15 mouse cellular contexts compared by ENCODE assay signal in the genomic region with DNA sequence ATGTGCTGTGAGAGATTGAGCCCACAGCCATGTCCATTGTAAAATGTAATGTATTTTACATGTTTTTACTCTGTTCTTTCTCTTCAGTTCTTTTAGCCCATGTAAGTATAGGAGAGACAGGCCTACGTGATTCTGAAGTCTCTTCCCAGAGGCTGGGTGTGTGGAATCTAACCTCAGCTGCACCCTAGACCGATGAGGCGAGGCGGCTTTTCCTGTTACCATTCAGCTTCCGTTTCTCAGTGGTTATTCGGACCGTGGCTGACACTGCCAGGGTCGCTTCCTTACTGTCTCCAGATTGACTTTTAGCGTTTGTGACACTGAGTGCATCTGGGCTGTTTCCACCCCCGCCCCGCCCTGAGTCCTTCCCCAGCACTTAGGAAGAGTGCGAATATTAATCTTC.
DNase-seq lines count a peak whose midpoint lies in the region; ATAC-seq and TF ChIP-seq lines count a peak whose summit lies in the region.
"Had no signal": no experiment of that assay in that cellular context is flagged by ENCODE, and none has a peak within 500 bp of the region (broad histone marks: within the 10 kb centered on the region; RNA-seq: fewer than 3 reads in every experiment).

No protein-coding gene starts in this region.

- peak overlapping the region; percentile 25; the same call in 1 of the 2 replicates for H3K4me2 ChIP-seq in heart, embryonic 15.5 days
- H3K4me2 ChIP-seq: midbrain, embryonic 13.5 days had no signal

- TF ChIP-seq CTCF in liver, adult 2 months (IDR thresholded peaks at IDR 0.05; ENCODE audit: low read depth, low read length) = no peak

- H3K36me3 ChIP-seq in heart, embryonic 15.5 days = no peaks in the 10 kb centered on the region
- no peaks in the 10 kb centered on the region for H3K36me3 ChIP-seq in liver, adult 2 months (ENCODE audit: control insufficient read depth, insufficient read depth, low read length)
- H3K36me3 ChIP-seq: embryonic facial prominence, embryonic 10.5 days; midbrain, embryonic 13.5 days; neural tube, embryonic 12.5 days had no signal

- no peak overlapping the region for H3K4me3 ChIP-seq in heart, embryonic 15.5 days
- no peak overlapping the region for H3K4me3 ChIP-seq in liver, adult 2 months (ENCODE audit: insufficient read depth, low read depth, low read length)
- H3K4me3 ChIP-seq: embryonic facial prominence, embryonic 10.5 days; midbrain, embryonic 13.5 days; neural tube, embryonic 12.5 days had no signal

- no peaks in the 10 kb centered on the region for H3K79me2 ChIP-seq in liver, adult 2 months (ENCODE audit: control insufficient read depth, insufficient read depth, low read length)

- intact Hi-C loops in heart, postnatal 25 days (cut with DNase I) = no loop called here
- intact Hi-C loops in left cerebral cortex, postnatal 10 days (cut with DNase I) = no loop called here

- H3K27ac ChIP-seq in heart, embryonic 15.5 days = no peak overlapping the region
- no peak overlapping the region for H3K27ac ChIP-seq in liver, adult 2 months (replicated peaks; ENCODE audit: insufficient read depth, low read depth, low read length)
- H3K27ac ChIP-seq: embryonic facial prominence, embryonic 10.5 days; liver, embryonic 14.5 days; midbrain, embryonic 13.5 days; neural tube, embryonic 12.5 days; stomach, postnatal 0 days had no signal

- H3K4me1 ChIP-seq in heart, embryonic 15.5 days (replicated peaks) = peaks cover 20% of the 10 kb centered on the region
- H3K4me1 ChIP-seq in liver, adult 2 months (ENCODE audit: control insufficient read depth, insufficient read depth, low read length) = no peaks in the 10 kb centered on the region

- ATAC-seq in heart, embryonic 15.5 days (replicated peaks; ENCODE audit: insufficient number of reproducible peaks, insufficient read depth, low FRiP score, low read depth) = no peak
- ATAC-seq: midbrain, embryonic 13.5 days had no signal

- no peak for DNase-seq in heart, postnatal 25 days (ENCODE audit: low spot score)
- peak; percentile 8 for DNase-seq in liver, adult 2 months (ENCODE audit: extremely low read depth, low read depth, low spot score)
- DNase-seq in liver = no peak
- peak; percentile 11 for DNase-seq in ZHBTc4 (ENCODE audit: low read depth, low spot score)
- peak; percentile 26 for DNase-seq in lung, postnatal 10 days
- DNase-seq in left cerebral cortex, postnatal 10 days (ENCODE audit: extremely low spot score in 1 of 2, low spot score in 2 of 2) = no peak
- DNase-seq: adrenal gland, adult 8-10 months; cerebellum, postnatal 10 days; right cerebral cortex, adult 18-20 months had no signal

- H3K9me3 ChIP-seq in heart, embryonic 15.5 days (replicated peaks) = no peaks in the 10 kb centered on the region
- H3K9me3 ChIP-seq: embryonic facial prominence, embryonic 10.5 days; midbrain, embryonic 13.5 days; neural tube, embryonic 12.5 days had no signal

- no peak overlapping the region for H3K9ac ChIP-seq in heart, embryonic 15.5 days
- no peak overlapping the region for H3K9ac ChIP-seq in liver, adult 2 months (ENCODE audit: low read depth, low read length)
- H3K9ac ChIP-seq: liver, embryonic 14.5 days; midbrain, embryonic 13.5 days; neural tube, embryonic 12.5 days had no signal

- TF ChIP-seq POLR2A in liver, adult 2 months (IDR thresholded peaks at IDR 0.05; ENCODE audit: extremely low read depth, insufficient read depth, low read length) = no peak

- WGBS in heart, embryonic 15.5 days = 52% methylated on average over 12 of the region's 12 CpGs
- 68% methylated on average over 12 of the region's 12 CpGs for WGBS in liver, adult 2 months

- H3K27me3 ChIP-seq in heart, embryonic 15.5 days = no peaks in the 10 kb centered on the region
- no peaks in the 10 kb centered on the region for H3K27me3 ChIP-seq in liver, adult 2 months (ENCODE audit: control insufficient read depth, insufficient read depth, low read length)
- H3K27me3 ChIP-seq: midbrain, embryonic 13.5 days; neural tube, embryonic 12.5 days had no signal

Comparison
In these comparisons a context has a peak if more than half of its experiments do, and no peak if none do; other contexts are left out.
1. DNase-seq: peak in liver, adult 2 months (single experiment), ZHBTc4 (single experiment) and lung, postnatal 10 days (single experiment); none in heart, postnatal 25 days (single experiment), liver (single experiment) and left cerebral cortex, postnatal 10 days (0 of 2).